Mouse (Mus musculus) erythroblast, embryonic 14.5 days (primary cell): Measurements from ENCODE around the gene Fastk. TPM values are rescaled to one million over a fixed set of nuclear protein-coding genes. Genes with fewer than 3 reads are reported as not detected.

Source experiments
- H3K27me3 ChIP-seq: 2 replicates; pipeline ENCODE4 v1.6.1; 2012; ENCODE audit warnings: inconsistent platforms; ENCODE audit not compliant: control insufficient read depth
- H3K36me3 ChIP-seq: 2 replicates; pipeline ENCODE4 v1.6.1; 2012; ENCODE audit warnings: mild to moderate bottlenecking, inconsistent platforms; ENCODE audit not compliant: control insufficient read depth
- H3K4me1 ChIP-seq: 2 replicates; pipeline ENCODE4 v1.6.1; 2012; ENCODE audit warnings: inconsistent platforms; ENCODE audit not compliant: control insufficient read depth
- H3K4me3 ChIP-seq: replicated peaks from 2 replicates; pipeline ENCODE3; 2012; ENCODE audit warnings: moderate library complexity, mild to moderate bottlenecking, inconsistent platforms
- H3K9me3 ChIP-seq: 2 replicates; pipeline ENCODE4 v1.6.1; 2012; ENCODE audit warnings: low read length, inconsistent platforms, mixed read lengths; ENCODE audit not compliant: control insufficient read depth
- GATA1 ChIP-seq: IDR thresholded peaks from 2 replicates; pipeline ENCODE4 v1.6.1; 2012; ENCODE audit warnings: low read length, inconsistent platforms, mixed read lengths
- TAL1 ChIP-seq: IDR thresholded peaks from 3 replicates; pipeline ENCODE4 v1.6.1; 2012; ENCODE audit warnings: low read length, inconsistent platforms, mixed read lengths
- polyA plus RNA-seq: library from polyadenylated mRNA; stranded (reverse); fragments of >175 nt; gene quantifications from 2 replicates; pipeline ENCODE4 v1.2.3, GENCODE M21; 2012

The Fastk gene
- polyA plus RNA-seq, 1 experiment, result 33.8 TPM

DNA sequence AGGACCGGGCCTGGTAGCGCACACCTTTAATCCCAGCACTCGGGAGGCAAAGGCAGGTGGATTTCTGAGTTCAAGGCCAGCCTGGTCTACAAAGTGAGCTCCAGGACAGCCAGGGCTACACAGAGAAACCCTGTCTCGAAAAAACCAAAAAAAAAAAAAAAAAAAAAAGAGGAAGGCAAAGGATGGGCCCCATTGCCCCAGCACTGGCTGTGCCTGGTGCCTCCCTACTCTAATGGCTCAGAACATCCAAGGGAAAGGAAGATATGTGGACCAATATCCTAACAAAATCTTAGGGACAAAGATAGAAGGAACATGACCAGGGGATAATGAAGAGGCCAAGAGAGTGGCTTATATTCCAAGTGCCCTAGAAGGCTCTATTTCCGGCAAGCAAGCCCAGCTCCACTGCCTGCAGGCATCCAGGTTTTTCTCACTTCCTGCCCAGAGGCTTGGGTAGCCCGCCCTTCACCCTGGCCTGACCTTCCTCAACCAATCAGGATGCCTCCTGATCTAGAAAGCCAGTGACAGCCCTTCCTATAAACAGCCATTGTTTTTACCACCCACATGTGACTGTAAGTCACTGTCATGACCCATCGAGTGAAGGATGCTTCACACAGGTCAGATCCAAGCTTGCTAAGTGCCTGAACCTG, 56.0 kb downstream of the Fastk start:
- H3K4me3 ChIP-seq, result no peak overlapping the region

More for the DNA sequence above, 56.0 kb downstream of the Fastk start:
- H3K4me1 ChIP-seq, result peaks cover 44% of the 10 kb centered on the region
- H3K36me3 ChIP-seq, result no peaks in the 10 kb centered on the region
- H3K9me3 ChIP-seq, result no peaks in the 10 kb centered on the region
- TF ChIP-seq TAL1 (no peak), GATA1 (no peak)
- H3K27me3 ChIP-seq, result peaks cover 44% of the 10 kb centered on the region

Other genes with a start within 250 kb of the Fastk start
- gene Kcnh2, start 93.7 kb downstream of the Fastk start, polyA plus RNA-seq, result 0.08 TPM in 1 of 2 replicates, not detected in the other
- 0.02 and 0.03 TPM in 2 replicates for gene Nos3, start 80.5 kb downstream of the Fastk start, polyA plus RNA-seq
- gene Atg9b, start 53.1 kb downstream of the Fastk start, polyA plus RNA-seq, result 0.02 and 0.05 TPM in 2 replicates
- gene Abcb8, start 51.6 kb downstream of the Fastk start, polyA plus RNA-seq, result 1.7 and 2.2 TPM in 2 replicates
- gene Asic3, start 31.9 kb downstream of the Fastk start, polyA plus RNA-seq, result not detected in 2 replicates
- 0.40 and 0.67 TPM in 2 replicates for gene Cdk5, start 21.8 kb downstream of the Fastk start, polyA plus RNA-seq
- 1.1 and 2.5 TPM in 2 replicates for gene Slc4a2, start 21.4 kb downstream of the Fastk start, polyA plus RNA-seq
- 2.3 and 2.8 TPM in 2 replicates for gene Tmub1, start 2.6 kb upstream of the Fastk start, polyA plus RNA-seq
- 17.2 and 18.9 TPM in 2 replicates for gene Agap3, start 6.9 kb upstream of the Fastk start, polyA plus RNA-seq
- gene Gbx1, start 81.9 kb upstream of the Fastk start, polyA plus RNA-seq, result not detected in 2 replicates
- gene Asb10, start 95.7 kb upstream of the Fastk start, polyA plus RNA-seq, result not detected in 2 replicates
- not detected in 2 replicates for gene 4931409K22Rik, start 111.5 kb upstream of the Fastk start, polyA plus RNA-seq
- gene Abcf2, start 132.2 kb upstream of the Fastk start, polyA plus RNA-seq, result 4.3 and 5.3 TPM in 2 replicates
- gene Chpf2, start 141.5 kb upstream of the Fastk start, polyA plus RNA-seq, result 0.75 and 0.89 TPM in 2 replicates
- gene Smarcd3, start 179.1 kb upstream of the Fastk start, polyA plus RNA-seq, result not detected in 2 replicates
- 1.1 and 2.2 TPM in 2 replicates for gene Nub1, start 240.2 kb upstream of the Fastk start, polyA plus RNA-seq